Mouse (Mus musculus): ENCODE data around the gene Lca5l. TPM values are rescaled to one million over a fixed set of nuclear protein-coding genes. Genes with fewer than 3 reads are reported as not detected.

Lca5l gene
- polyA plus RNA-seq, 1 experiment from 2014 or later, result 1.2 TPM

- Histone ChIP-seq H3K4me3 (ENCODE audit: low read length) (no peak overlapping the region), H3K4me2 (ENCODE audit: low read depth, low read length) (no peak overlapping the region), H3K4me1 (ENCODE audit: control insufficient read depth, insufficient read depth, low read length) (peaks cover 2% of the 10 kb centered on the region; the same call in 1 of the 2 replicates), H3K9ac (ENCODE audit: low read length) (no peak overlapping the region), H3K27me3 (ENCODE audit: control insufficient read depth, insufficient read depth, low read length) (no peaks in the 10 kb centered on the region), H3K36me3 (ENCODE audit: control insufficient read depth, insufficient read depth) (no peaks in the 10 kb centered on the region), H3K27ac (ENCODE audit: low read length) (no peak overlapping the region), H3K9me3 (replicated peaks; ENCODE audit: control insufficient read depth, low read length) (no peaks in the 10 kb centered on the region)
- ATAC-seq (replicated peaks; ENCODE audit: extremely low read depth, insufficient read depth, low FRiP score), result no peak
- 75% methylated on average over 5 of the region's 5 CpGs for WGBS
These were observed 81.3 kb downstream of the Lca5l start for GRCm38 (mm10) chr16:96110655-96111345.

- Histone ChIP-seq H3K27ac (ENCODE audit: low read length) (no peak overlapping the region), H3K36me3 (ENCODE audit: control insufficient read depth, insufficient read depth) (no peaks in the 10 kb centered on the region), H3K4me1 (ENCODE audit: control insufficient read depth, insufficient read depth, low read length) (peaks cover 4% of the 10 kb centered on the region; the same call in 1 of the 2 replicates), H3K4me2 (ENCODE audit: low read depth, low read length) (no peak overlapping the region), H3K9me3 (replicated peaks; ENCODE audit: control insufficient read depth, low read length) (no peaks in the 10 kb centered on the region), H3K27me3 (ENCODE audit: control insufficient read depth, insufficient read depth, low read length) (no peaks in the 10 kb centered on the region), H3K4me3 (ENCODE audit: low read length) (no peak overlapping the region), H3K9ac (ENCODE audit: low read length) (no peak overlapping the region)
- ATAC-seq (replicated peaks; ENCODE audit: extremely low read depth, insufficient read depth, low FRiP score), result no peak
- WGBS, result 55% methylated on average over 4 of the region's 4 CpGs
These were observed 82.4 kb downstream of the Lca5l start for GRCm38 (mm10) chr16:96109673-96110072.

Other genes starting within 250 kb of the Lca5l start
- gene Psmg1, start 201.3 kb downstream of the Lca5l start, polyA plus RNA-seq (2015; fragmentation: Nextera tagmentation; extraction: Ambion mirVana), result 66.3 and 75.8 TPM in 2 replicates
- gene Brwd1, start 109.7 kb downstream of the Lca5l start, polyA plus RNA-seq (2015; fragmentation: Nextera tagmentation; extraction: Ambion mirVana), result 67.4 and 68.3 TPM in 2 replicates
- gene Hmgn1, start 64.5 kb downstream of the Lca5l start, polyA plus RNA-seq (2015; fragmentation: Nextera tagmentation; extraction: Ambion mirVana), result 250 and 264 TPM in 2 replicates
- 52.4 and 53.3 TPM in 2 replicates for gene Wrb, start 46.9 kb downstream of the Lca5l start, polyA plus RNA-seq (2015; fragmentation: Nextera tagmentation; extraction: Ambion mirVana)
- 523 and 531 TPM in 2 replicates for gene Sh3bgr, start 8.2 kb upstream of the Lca5l start, polyA plus RNA-seq (2015; fragmentation: Nextera tagmentation; extraction: Ambion mirVana)
- 0.39 and 0.70 TPM in 2 replicates for gene B3galt5, start 43.5 kb upstream of the Lca5l start, polyA plus RNA-seq (2015; fragmentation: Nextera tagmentation; extraction: Ambion mirVana)

All from heart, embryonic 16.5 days (tissue).